Mouse (Mus musculus): Measurements from ENCODE around the gene Rbpjl. TPM values are rescaled to one million over a fixed set of nuclear protein-coding genes. Genes with fewer than 3 reads are reported as not detected.

Rbpjl gene
- polyA plus RNA-seq, 1 experiment from 2014 or later, result 45.2 TPM

DNA sequence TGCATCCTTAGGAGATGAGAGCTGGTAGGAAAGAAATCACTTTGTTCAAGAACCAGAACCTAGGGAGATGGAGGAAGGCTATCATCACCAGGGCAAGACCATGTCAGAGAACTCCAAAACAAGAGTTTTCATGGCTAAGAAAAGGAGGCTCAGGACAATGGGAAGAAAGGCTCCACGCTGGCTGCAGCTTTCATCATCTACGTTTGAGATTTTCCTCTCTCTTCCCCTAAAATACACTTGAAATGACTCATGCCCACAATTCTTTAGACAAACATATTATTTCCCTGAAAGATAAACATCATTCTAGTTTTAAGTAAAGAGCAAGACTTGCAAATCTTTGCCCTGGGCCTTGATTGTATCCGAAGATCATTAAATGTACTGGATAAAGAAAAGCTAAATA, 31.6 kb upstream of the Rbpjl start:
- no peak overlapping the region for H3K27ac ChIP-seq (ENCODE audit: low read length)
- no peaks in the 10 kb centered on the region for H3K27me3 ChIP-seq (ENCODE audit: control insufficient read depth, insufficient read depth, low read length)
- no peak for ATAC-seq (ENCODE audit: insufficient read depth, low FRiP score)
- 69% methylated on average over 3 of the region's 3 CpGs for WGBS
- H3K36me3 ChIP-seq (ENCODE audit: control insufficient read depth, insufficient read depth, low read length), result no peaks in the 10 kb centered on the region
- H3K9ac ChIP-seq (ENCODE audit: low read length), result no peak overlapping the region
- no peak overlapping the region for H3K4me3 ChIP-seq (replicated peaks; ENCODE audit: low read length)
- no peaks in the 10 kb centered on the region for H3K4me1 ChIP-seq (ENCODE audit: control insufficient read depth, insufficient read depth, low read length)
- H3K9me3 ChIP-seq (replicated peaks; ENCODE audit: control insufficient read depth, low read length), result no peaks in the 10 kb centered on the region
- H3K4me2 ChIP-seq (ENCODE audit: low read depth, low read length), result no peak overlapping the region

DNA sequence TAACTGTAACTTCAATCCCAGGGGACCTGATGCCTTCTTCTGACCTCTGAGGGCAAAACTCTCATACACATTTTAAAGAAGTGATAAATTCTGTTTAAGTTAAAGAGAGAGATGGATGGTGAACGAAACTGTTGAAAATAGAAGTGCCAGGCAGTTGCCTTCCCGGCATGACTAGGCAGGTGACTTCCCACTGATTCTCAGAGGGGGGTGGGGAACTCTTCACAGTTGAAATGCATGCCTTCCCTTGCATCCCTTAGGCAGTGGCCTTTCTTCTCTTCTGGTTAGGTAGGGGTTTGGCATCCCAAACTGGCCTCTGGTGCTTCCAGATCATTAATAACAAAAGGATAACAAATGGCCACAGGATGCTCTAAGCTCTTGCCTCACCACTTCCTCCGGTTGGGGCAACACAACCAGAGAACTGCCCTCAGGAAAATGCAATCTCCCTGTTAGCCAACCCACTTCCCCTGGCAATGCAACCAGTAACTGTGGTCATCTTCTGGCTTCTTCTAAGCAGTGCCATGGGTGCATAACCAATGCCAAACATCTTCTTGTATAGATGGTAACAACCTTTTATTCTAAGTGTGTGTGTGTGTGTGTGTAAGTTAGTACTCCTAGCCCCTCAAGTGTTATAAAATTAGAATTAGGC, 30.4 kb upstream of the Rbpjl start:
- Histone ChIP-seq H3K4me3 (replicated peaks; ENCODE audit: low read length) (no peak overlapping the region), H3K4me2 (ENCODE audit: low read depth, low read length) (no peak overlapping the region), H3K9me3 (replicated peaks; ENCODE audit: control insufficient read depth, low read length) (no peaks in the 10 kb centered on the region), H3K36me3 (ENCODE audit: control insufficient read depth, insufficient read depth, low read length) (no peaks in the 10 kb centered on the region), H3K9ac (ENCODE audit: low read length) (no peak overlapping the region), H3K27me3 (ENCODE audit: control insufficient read depth, insufficient read depth, low read length) (no peaks in the 10 kb centered on the region), H3K4me1 (ENCODE audit: control insufficient read depth, insufficient read depth, low read length) (no peaks in the 10 kb centered on the region), H3K27ac (ENCODE audit: low read length) (no peak overlapping the region)
- ATAC-seq (ENCODE audit: insufficient read depth, low FRiP score), result no peak
- 18% methylated on average over 3 of the region's 3 CpGs for WGBS

DNA sequence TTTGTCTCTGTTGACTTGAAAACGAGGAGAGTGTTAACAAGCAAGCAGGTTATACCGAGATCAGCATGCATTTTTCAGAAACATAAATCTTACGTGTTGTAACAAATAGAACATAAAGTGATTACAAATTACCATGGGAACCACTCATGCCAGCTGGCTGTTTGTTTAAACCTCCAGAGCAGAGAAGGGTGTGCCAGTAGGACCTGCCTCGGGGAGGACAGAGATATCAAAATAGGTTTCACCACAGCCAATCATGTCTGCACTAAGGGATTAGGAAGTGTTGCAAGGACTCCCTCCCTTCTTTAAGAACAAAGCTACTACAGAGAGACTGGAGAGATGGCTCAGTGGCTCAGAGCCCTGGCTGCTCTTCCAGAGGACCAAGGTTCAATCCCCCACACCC, 29.8 kb upstream of the Rbpjl start:
- Histone ChIP-seq H3K36me3 (ENCODE audit: control insufficient read depth, insufficient read depth, low read length) (no peaks in the 10 kb centered on the region), H3K9ac (ENCODE audit: low read length) (no peak overlapping the region), H3K4me1 (ENCODE audit: control insufficient read depth, insufficient read depth, low read length) (no peaks in the 10 kb centered on the region), H3K27me3 (ENCODE audit: control insufficient read depth, insufficient read depth, low read length) (no peaks in the 10 kb centered on the region), H3K27ac (ENCODE audit: low read length) (no peak overlapping the region; the same call in 1 of the 2 replicates), H3K4me2 (ENCODE audit: low read depth, low read length) (no peak overlapping the region), H3K4me3 (replicated peaks; ENCODE audit: low read length) (no peak overlapping the region), H3K9me3 (replicated peaks; ENCODE audit: control insufficient read depth, low read length) (no peaks in the 10 kb centered on the region)
- peak; percentile 29; the same call in 1 of the 2 replicates for ATAC-seq (ENCODE audit: insufficient read depth, low FRiP score)
- 15% methylated on average over 4 of the region's 4 CpGs for WGBS

DNA sequence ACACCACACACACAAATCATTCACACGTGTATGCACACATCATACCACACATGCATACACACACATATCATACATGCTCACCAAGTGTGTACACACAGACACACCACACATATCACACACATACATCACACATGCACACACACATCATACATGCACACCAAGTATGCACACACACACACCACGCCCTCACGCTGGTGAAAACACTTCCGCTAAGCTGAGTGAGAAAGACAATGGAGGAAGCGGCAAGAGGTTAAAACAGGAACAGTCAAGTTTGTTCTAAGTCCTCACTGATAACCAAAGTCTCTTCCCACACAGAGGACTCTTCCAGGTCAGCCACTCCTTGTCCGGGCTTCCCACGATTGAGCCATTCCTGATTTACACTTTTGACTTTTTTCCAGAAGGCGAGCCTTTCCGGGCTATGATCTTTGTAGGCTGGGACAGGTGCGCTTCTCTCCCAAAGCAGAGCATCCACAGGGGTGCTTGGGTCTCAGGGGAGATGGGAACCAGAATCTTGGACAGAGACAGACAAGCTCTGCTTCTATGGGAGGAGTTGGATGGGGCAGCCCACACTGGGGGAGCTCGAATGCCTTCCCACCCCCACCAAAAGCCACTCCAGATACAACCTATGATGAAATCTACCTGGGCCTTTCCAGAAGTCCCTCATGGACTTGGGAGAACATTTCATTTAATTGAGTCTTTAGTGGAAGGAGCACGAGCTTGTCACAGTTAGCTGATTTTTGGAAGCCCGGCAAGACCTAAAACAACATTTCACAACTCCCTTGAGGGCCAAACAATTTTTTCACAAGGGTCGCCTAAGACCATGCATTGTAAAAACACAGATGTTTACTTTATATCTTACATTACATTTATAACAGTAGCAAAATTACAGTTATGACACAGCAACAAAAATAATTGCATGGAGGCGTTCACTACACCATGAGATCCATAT, 25.2 kb upstream of the Rbpjl start:
- Histone ChIP-seq H3K9ac (ENCODE audit: low read length) (no peak overlapping the region), H3K27ac (ENCODE audit: low read length) (no peak overlapping the region), H3K27me3 (ENCODE audit: control insufficient read depth, insufficient read depth, low read length) (no peaks in the 10 kb centered on the region), H3K36me3 (ENCODE audit: control insufficient read depth, insufficient read depth, low read length) (no peaks in the 10 kb centered on the region), H3K4me1 (ENCODE audit: control insufficient read depth, insufficient read depth, low read length) (no peaks in the 10 kb centered on the region), H3K4me3 (replicated peaks; ENCODE audit: low read length) (no peak overlapping the region), H3K9me3 (replicated peaks; ENCODE audit: control insufficient read depth, low read length) (peaks cover 3% of the 10 kb centered on the region; the same call in 1 of the 2 replicates), H3K4me2 (ENCODE audit: low read depth, low read length) (no peak overlapping the region)
- ATAC-seq (ENCODE audit: insufficient read depth, low FRiP score), result no peak
- WGBS, result 81% methylated on average over 15 of the region's 15 CpGs

DNA sequence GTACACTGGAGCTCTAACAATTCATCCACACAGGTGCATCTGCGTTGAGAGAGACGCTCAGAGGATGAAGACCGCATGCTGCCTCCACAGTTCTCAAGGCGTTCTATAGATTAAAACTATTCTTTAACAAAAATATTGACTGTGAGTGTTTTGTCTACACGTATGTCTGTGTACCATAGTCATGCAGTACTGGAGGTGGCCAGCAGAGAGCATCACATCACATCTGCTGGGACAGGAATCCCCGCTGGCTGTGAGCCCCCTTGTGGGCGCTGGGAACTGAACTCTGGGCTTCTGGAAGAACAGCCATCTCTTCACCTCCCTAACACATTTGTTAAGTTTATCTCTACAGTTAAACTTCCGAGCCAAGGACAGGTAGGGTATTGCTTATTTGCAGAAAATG, 21.2 kb upstream of the Rbpjl start:
- Histone ChIP-seq H3K4me1 (ENCODE audit: control insufficient read depth, insufficient read depth, low read length) (no peaks in the 10 kb centered on the region; the same call in 1 of the 2 replicates), H3K9ac (ENCODE audit: low read length) (no peak overlapping the region), H3K27me3 (ENCODE audit: control insufficient read depth, insufficient read depth, low read length) (0 out of 2 replicates have a peak, but pooled peaks cover 5% of the 10 kb centered on the region), H3K27ac (ENCODE audit: low read length) (no peak overlapping the region), H3K4me2 (ENCODE audit: low read depth, low read length) (no peak overlapping the region), H3K36me3 (ENCODE audit: control insufficient read depth, insufficient read depth, low read length) (no peaks in the 10 kb centered on the region), H3K9me3 (replicated peaks; ENCODE audit: control insufficient read depth, low read length) (peaks cover 3% of the 10 kb centered on the region; the same call in 1 of the 2 replicates), H3K4me3 (replicated peaks; ENCODE audit: low read length) (no peak overlapping the region)
- WGBS, result 76% methylated on average over 8 of the region's 8 CpGs
- ATAC-seq (ENCODE audit: insufficient read depth, low FRiP score), result no peak

DNA sequence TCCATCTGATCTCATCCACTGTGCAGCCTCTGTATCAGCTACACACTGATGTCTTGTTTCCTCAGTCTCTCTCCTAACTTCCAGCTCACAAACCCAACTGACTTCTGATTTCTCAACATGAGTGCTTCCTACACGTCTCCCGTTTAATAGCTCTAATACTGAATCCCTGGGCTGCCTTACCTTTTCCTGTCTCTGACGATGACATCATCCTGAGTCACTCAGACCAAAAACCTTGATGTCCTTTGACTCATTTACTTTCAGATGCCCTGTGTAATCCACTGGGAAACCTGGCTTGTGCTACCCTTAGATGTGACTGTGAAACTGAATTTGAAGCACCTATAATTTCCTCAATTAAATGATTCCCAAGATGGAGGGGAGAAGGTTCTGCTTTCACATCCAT, 20.0 kb upstream of the Rbpjl start:
- 0 out of 2 replicates have a peak, but pooled peaks cover 5% of the 10 kb centered on the region for H3K27me3 ChIP-seq (ENCODE audit: control insufficient read depth, insufficient read depth, low read length)
- peaks cover 3% of the 10 kb centered on the region; the same call in 1 of the 2 replicates for H3K9me3 ChIP-seq (replicated peaks; ENCODE audit: control insufficient read depth, low read length)
- no peak overlapping the region for H3K4me3 ChIP-seq (replicated peaks; ENCODE audit: low read length)
- ATAC-seq (ENCODE audit: insufficient read depth, low FRiP score), result no peak
- H3K4me1 ChIP-seq (ENCODE audit: control insufficient read depth, insufficient read depth, low read length), result no peaks in the 10 kb centered on the region; the same call in 1 of the 2 replicates
- 65% methylated on average over 3 of the region's 3 CpGs for WGBS
- no peak overlapping the region for H3K27ac ChIP-seq (ENCODE audit: low read length)
- no peak overlapping the region for H3K4me2 ChIP-seq (ENCODE audit: low read depth, low read length)
- H3K9ac ChIP-seq (ENCODE audit: low read length), result no peak overlapping the region
- H3K36me3 ChIP-seq (ENCODE audit: control insufficient read depth, insufficient read depth, low read length), result no peaks in the 10 kb centered on the region

DNA sequence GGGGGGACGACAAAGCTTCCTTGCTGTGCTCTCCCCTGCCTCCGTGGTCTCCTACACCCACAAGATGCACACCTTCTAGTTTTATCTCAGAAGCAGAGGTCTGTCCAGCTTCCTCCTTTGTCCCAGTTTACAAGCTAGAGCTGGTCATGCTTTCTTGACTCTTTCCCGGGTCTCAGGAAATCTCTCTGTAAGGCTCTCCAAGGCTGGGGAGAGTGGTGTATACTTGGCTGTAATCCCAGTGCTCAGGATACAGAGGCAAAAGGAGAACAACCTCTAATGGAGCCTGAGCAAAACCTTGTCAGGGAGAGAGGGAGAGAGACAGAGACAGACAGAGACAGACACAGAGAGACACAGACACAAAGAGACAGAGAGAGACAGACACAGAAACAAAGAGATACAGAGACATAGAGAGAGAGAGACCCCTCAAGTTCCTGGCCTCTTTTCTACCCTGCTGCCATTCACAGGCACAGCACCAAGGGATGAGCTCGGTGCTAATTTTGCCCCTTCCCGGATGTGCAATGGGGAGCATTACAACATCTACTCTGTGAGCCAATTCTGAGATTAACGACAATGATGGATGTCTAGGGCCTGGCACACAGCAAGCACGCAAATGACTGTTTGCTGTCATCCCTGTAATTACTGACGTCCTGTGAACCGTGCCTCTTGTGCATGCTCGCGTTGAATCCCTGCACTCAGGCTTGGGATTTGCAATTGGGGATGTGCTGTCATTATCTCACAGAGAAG, 19.1 kb upstream of the Rbpjl start:
- no peak for ATAC-seq (ENCODE audit: insufficient read depth, low FRiP score)
- Histone ChIP-seq H3K4me3 (replicated peaks; ENCODE audit: low read length) (no peak overlapping the region), H3K9ac (ENCODE audit: low read length) (no peak overlapping the region), H3K27ac (ENCODE audit: low read length) (no peak overlapping the region), H3K9me3 (replicated peaks; ENCODE audit: control insufficient read depth, low read length) (peaks cover 3% of the 10 kb centered on the region; the same call in 1 of the 2 replicates), H3K4me1 (ENCODE audit: control insufficient read depth, insufficient read depth, low read length) (no peaks in the 10 kb centered on the region; the same call in 1 of the 2 replicates), H3K36me3 (ENCODE audit: control insufficient read depth, insufficient read depth, low read length) (no peaks in the 10 kb centered on the region), H3K4me2 (ENCODE audit: low read depth, low read length) (no peak overlapping the region), H3K27me3 (ENCODE audit: control insufficient read depth, insufficient read depth, low read length) (peaks cover 8% of the 10 kb centered on the region; the same call in 1 of the 2 replicates)
- WGBS, result 47% methylated on average over 11 of the region's 11 CpGs

DNA sequence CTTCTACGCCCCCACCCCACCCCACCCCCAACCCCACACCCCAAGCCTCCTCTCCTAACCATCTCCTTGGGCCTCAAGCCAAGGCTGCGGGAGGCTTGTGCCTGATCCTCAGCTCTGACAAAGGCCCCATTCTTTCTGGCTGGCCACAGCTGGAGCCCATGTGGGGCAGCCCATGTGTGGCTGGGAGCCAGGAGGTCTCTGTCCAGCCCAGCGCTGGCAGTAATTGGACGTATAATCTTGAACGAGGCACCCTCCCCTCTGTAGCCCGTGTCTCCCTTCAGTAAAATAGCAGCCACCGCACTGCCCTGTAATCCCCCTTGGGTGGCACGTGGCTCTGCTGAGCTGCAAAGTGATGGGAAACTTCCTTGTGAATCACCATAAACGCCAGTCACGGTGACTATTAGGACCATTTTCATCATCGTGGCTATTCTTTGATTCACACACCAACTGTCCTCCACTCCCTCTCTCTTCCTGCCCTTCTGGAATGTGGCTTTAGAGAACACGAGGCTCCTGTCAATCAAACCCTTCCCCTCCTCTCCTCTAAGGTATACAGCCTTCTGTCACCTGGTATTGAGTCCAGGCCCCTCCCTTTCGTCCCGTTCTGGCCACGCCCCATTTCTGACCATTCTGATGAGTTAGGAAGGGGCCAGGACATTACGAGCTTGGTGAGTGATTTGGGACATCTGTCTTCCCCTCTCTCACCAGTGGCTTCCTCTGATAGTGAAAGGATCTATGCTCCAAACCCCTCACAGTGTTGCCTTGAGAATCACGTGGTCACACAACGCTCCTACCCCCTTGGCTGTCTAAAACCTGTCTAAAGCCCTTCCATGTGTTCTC, 16.8 kb upstream of the Rbpjl start:
- Histone ChIP-seq H3K27ac (ENCODE audit: low read length) (no peak overlapping the region), H3K36me3 (ENCODE audit: control insufficient read depth, insufficient read depth, low read length) (no peaks in the 10 kb centered on the region), H3K27me3 (ENCODE audit: control insufficient read depth, insufficient read depth, low read length) (peaks cover 11% of the 10 kb centered on the region; the same call in 1 of the 2 replicates), H3K4me3 (replicated peaks; ENCODE audit: low read length) (no peak overlapping the region), H3K4me1 (ENCODE audit: control insufficient read depth, insufficient read depth, low read length) (peaks cover 6% of the 10 kb centered on the region), H3K4me2 (ENCODE audit: low read depth, low read length) (0 out of 2 replicates have a peak overlapping the region, but pooled peaks have one; percentile 19), H3K9me3 (replicated peaks; ENCODE audit: control insufficient read depth, low read length) (peaks cover 3% of the 10 kb centered on the region; the same call in 1 of the 2 replicates), H3K9ac (ENCODE audit: low read length) (no peak overlapping the region)
- 16% methylated on average over 18 of the region's 18 CpGs for WGBS
- peak; percentile 30; the same call in 1 of the 2 replicates for ATAC-seq (ENCODE audit: insufficient read depth, low FRiP score)
